Mouse (Mus musculus) forebrain, embryonic 16.5 days (tissue): ENCODE measurements around the gene Gm11114. TPM values are rescaled to one million over a fixed set of nuclear protein-coding genes. Genes with fewer than 3 reads are reported as not detected.
A peak's percentile ranks its signal among the peaks of the same experiment; 100 is the strongest.

ENCODE experiments used
- ATAC-seq: fragments of 200-750 bp; cut with Nextera tagmentation; 2 replicates; pipeline ENCODE4 v1.8.0; 2017; ENCODE audit warnings: mild to moderate bottlenecking, moderate library complexity
- H3K27ac ChIP-seq: fragments of 300-500 bp; sonication (generic); 2 replicates; pipeline ENCODE4 v1.5.1; 2014; ENCODE audit warnings: low read length, control low read depth
- H3K27me3 ChIP-seq: fragments of 300-500 bp; sonication (generic); replicated peaks from 2 replicates; pipeline ENCODE4 v1.6.1; 2014; ENCODE audit warnings: low read length; ENCODE audit not compliant: control insufficient read depth, insufficient read depth
- H3K36me3 ChIP-seq: fragments of 300-500 bp; sonication (generic); 2 replicates; pipeline ENCODE4 v1.6.1; 2014; ENCODE audit not compliant: control insufficient read depth, insufficient read depth
- H3K4me1 ChIP-seq: fragments of 300-500 bp; sonication (generic); replicated peaks from 2 replicates; pipeline ENCODE4 v1.6.1; 2014; ENCODE audit warnings: low read length; ENCODE audit not compliant: control insufficient read depth, insufficient read depth
- H3K4me2 ChIP-seq: fragments of 300-500 bp; sonication (generic); 2 replicates; pipeline ENCODE4 v1.6.1; 2014; ENCODE audit warnings: mild to moderate bottlenecking, low read length, control low read depth
- H3K4me3 ChIP-seq: fragments of 300-500 bp; sonication (generic); replicated peaks from 2 replicates; pipeline ENCODE4 v1.5.1; 2014; ENCODE audit warnings: mild to moderate bottlenecking, low read length, control low read depth
- H3K9ac ChIP-seq: fragments of 300-500 bp; sonication (generic); replicated peaks from 2 replicates; pipeline ENCODE4 v1.6.1; 2014; ENCODE audit warnings: low read depth, low read length, control low read depth
- H3K9me3 ChIP-seq: fragments of 300-500 bp; sonication (generic); 2 replicates; pipeline ENCODE4 v1.6.1; 2016; ENCODE audit warnings: low read length; ENCODE audit not compliant: control insufficient read depth
- WGBS: fragments of 180-500 bp; shearing (Covaris S2); extraction: QIAGEN DNeasy Blood & Tissue Kit; methylation state at CpG from one replicate; pipeline ENCODE4 v1.1.7; 2014; 5-methylcytosine and 5-hydroxymethylcytosine counted together
- polyA plus RNA-seq: library from polyadenylated mRNA; unstranded; fragments of >200 nt; fragmentation: Nextera tagmentation; extraction: Ambion mirVana; gene quantifications from 2 replicates; pipeline ENCODE4 v1.2.1, GENCODE M21; 2015

The Gm11114 gene
- polyA plus RNA-seq, 1 experiment from 2014 or later = not detected

DNA sequence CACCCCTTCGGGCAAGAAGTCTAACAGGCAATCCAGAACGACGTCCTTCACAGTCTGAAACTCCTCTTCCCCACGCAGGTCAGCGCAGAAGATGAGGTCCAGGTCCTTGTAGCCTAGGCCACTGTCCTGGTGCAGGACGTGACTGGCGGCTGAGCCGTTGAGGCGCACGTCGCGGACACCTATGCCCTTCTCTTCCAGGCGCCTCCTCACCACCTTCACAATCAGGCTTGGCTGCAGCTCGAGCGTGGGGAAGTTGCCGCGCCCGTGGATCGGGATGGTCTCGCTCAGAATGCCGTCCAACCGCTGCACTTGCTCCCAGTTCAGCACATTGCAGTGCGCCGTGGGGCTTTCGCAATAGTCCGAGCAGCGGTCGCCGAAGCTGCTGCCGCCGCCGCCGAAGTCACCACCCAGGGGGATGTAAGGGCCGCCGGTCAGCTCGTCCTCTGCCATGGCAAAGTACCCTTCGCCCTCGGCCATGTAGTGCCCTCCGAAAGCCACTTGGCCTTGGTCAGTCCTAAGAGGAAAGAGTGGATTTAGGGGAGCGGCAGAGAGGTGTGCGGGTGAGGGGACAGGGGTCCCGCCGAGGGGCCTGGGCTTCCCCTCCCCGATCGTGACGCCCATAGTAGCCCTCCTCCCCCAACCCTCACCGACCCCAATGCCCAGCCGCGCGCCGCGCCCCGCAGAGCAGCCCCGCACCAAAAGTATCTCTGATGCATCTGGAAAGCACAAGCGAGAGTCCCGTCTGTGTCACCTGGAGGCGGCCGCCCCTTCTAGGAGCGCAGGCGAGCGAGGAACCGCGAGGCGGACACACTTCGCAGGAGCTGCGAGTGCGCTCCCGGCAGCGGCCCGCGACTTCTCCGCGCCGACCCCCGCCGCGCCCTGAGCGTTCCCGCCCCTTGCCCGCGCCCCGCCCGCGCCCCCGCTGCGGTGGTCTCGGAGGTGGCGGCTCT, 14.0 kb downstream of the Gm11114 start:
- peak overlapping the region; percentile 99 for H3K4me2 ChIP-seq
- H3K4me1 ChIP-seq = peaks cover 14% of the 10 kb centered on the region
- ATAC-seq = peak; percentile 58
- H3K27ac ChIP-seq = no peak overlapping the region
- H3K27me3 ChIP-seq = peaks cover 13% of the 10 kb centered on the region; the same call in 1 of the 2 replicates
- peak overlapping the region; percentile 60 for H3K9ac ChIP-seq
- no peaks in the 10 kb centered on the region for H3K9me3 ChIP-seq
- H3K36me3 ChIP-seq = no peaks in the 10 kb centered on the region
- 1% methylated on average over 87 of the region's 88 CpGs for WGBS
- H3K4me3 ChIP-seq = peak overlapping the region; percentile 56

DNA sequence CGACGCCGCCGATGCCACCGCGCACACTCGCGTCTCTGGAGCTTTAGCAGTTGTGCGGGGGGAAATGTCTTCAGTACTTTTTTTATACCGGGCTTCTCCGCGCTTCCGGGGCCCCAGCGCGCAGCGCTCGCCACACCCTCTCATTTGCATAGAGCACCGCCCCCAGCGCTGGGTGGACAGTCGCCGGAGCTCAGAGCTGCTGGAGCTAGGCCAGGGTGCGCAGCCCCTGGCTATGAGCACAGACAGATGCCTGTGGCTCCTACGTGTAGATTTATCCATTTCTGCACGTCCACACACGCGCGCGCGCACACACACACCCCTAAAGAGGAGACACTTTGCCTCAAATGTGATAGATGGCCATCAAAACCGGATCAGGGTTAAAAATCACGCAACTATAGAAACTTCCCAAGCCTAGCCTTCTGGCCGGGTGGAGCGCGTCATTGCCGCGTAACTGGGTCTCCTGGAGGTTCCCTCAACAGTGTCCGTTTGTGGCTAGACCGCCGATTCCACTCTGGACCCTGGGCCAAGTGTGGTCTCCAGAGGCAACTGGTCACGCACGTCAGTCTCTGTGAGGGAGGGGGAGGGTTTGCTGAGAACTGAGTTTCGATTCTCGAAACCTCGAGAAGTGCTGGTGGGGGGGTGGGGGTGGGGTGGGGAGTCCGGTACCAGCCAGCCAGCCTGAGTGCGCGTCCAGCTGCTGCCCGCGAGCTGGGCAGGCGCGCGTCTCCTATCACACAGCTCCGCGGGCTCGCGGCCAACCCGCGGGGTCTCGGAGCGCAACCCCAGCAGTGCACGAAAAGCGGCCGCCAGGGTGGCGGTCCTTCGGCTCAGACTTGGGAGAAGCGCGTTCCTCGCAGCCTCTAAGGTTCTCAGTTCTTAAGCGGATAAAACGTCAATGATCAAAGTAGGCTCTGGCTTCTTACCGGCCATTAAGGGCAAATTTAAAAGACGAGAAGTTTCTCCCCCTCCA, 15.0 kb downstream of the Gm11114 start, which contains the start of gene Tent5a:
Gene Tent5a, minus strand, starts transcription at position 107 of the 970 bp plus-strand sequence.
- Histone ChIP-seq H3K9me3 (no peaks in the 10 kb centered on the region), H3K4me2 (peak within 1 kb of the TSS; percentile 99), H3K36me3 (no peaks in the 10 kb centered on the region), H3K4me1 (peaks cover 14% of the 10 kb centered on the region), H3K27ac (no peak within 1 kb of the TSS; the same call in 1 of the 2 replicates), H3K9ac (peak within 1 kb of the TSS; percentile 60), H3K27me3 (peaks cover 13% of the 10 kb centered on the region; the same call in 1 of the 2 replicates), H3K4me3 (peak within 1 kb of the TSS; percentile 56)
- under 1% methylated on average over 68 of the region's 72 CpGs for WGBS
- peak; percentile 81 for ATAC-seq

DNA sequence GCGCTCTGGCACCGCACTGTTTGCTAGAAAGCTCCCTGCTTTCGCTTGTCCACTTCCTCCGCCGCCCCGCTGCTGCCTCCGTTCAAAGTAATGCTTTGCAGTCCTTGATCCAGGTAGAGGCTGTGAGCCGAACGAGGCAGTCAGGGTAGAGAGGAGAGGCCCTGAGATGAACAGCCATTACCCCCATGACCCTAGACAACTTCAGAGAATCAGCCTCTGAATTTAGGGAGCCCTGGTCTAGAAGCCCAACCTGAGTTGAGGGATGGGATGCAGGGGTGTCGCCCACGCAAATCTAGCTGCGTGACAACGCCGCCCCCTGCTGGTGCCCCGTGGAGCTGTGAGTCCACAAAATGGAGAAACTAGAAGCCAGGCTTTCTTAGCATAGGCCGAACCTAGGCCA, 15.7 kb downstream of the Gm11114 start:
- Histone ChIP-seq H3K27me3 (peaks cover 13% of the 10 kb centered on the region; the same call in 1 of the 2 replicates), H3K4me3 (peak overlapping the region; percentile 56), H3K27ac (no peak overlapping the region), H3K4me2 (peak overlapping the region; percentile 99), H3K9me3 (no peaks in the 10 kb centered on the region), H3K4me1 (peaks cover 14% of the 10 kb centered on the region), H3K36me3 (no peaks in the 10 kb centered on the region), H3K9ac (peak overlapping the region; percentile 60)
- WGBS = 2% methylated on average over 16 of the region's 16 CpGs
- ATAC-seq = peak; percentile 66

DNA sequence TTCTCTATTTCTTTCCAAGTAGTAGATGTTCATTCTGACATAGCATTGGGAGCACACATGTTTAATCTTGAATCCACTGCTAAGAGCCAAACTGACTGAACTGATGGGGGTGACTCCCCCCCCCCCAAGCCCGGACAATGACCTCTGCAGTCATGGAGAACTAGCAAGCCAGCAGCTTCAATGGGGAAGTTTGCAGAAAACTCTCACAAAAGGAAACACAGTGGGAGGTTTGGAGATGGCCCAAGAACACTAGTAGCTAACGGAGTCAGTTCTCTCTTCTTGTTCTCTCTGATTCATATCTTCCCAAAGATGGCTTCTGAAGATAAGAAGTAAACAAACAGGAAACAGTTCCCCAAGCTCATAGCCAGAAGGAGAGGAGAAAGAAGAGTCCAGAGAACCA, 18.9 kb downstream of the Gm11114 start:
- Histone ChIP-seq H3K27ac (no peak overlapping the region), H3K4me2 (no peak overlapping the region), H3K36me3 (no peaks in the 10 kb centered on the region), H3K4me3 (no peak overlapping the region), H3K9me3 (no peaks in the 10 kb centered on the region), H3K9ac (no peak overlapping the region), H3K4me1 (peaks cover 9% of the 10 kb centered on the region), H3K27me3 (0 out of 2 replicates have a peak, but pooled peaks cover 3% of the 10 kb centered on the region)
- ATAC-seq = no peak
- 65% methylated on average over 2 of the region's 2 CpGs for WGBS

DNA sequence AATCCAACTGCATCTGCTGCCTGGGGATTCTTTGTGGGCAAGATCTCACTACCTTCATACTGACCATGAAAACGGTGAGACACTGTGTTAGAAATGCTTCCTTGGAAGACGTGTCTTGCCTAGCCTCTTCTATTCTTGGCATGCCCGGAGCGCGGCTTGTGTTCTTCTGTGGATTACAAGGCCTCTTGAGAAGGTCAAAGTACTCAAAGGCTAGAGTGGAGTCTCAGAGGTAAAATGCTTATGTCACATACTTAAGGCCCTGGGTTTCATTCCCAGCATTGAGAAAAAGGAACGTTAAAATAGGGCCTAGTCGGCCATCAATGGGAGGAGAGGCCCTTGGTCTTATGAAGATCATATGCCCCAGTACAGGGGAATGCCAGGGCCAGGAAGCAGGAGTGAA, 23.5 kb downstream of the Gm11114 start:
- 91% methylated on average over 7 of the region's 7 CpGs for WGBS
- no peak overlapping the region for H3K27ac ChIP-seq
- H3K27me3 ChIP-seq = no peaks in the 10 kb centered on the region
- no peak overlapping the region for H3K4me2 ChIP-seq
- H3K36me3 ChIP-seq = no peaks in the 10 kb centered on the region
- ATAC-seq = no peak
- H3K9ac ChIP-seq = no peak overlapping the region
- H3K4me3 ChIP-seq = no peak overlapping the region
- no peaks in the 10 kb centered on the region for H3K9me3 ChIP-seq
- no peaks in the 10 kb centered on the region for H3K4me1 ChIP-seq

DNA sequence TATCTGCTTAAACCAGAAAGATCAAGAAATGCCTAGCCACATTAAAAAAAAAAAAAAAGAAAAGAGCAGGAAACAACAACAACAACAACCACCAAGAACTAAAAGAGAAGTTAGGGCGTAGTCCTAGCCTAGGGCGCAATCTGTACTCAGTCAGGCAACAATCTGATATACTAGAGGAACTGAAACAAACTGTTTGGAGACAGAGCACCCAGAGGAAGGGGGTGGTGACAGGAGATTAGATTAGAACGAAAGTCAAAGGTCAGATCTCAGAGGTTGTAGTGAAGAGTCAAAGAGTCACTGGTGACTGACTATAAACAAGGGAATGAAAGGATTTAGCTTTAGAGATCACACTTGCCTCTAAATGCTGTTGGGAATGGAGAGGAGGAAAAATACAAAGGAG, 27.7 kb downstream of the Gm11114 start:
- Histone ChIP-seq H3K4me2 (no peak overlapping the region), H3K27ac (no peak overlapping the region), H3K4me1 (no peaks in the 10 kb centered on the region), H3K36me3 (no peaks in the 10 kb centered on the region), H3K9me3 (no peaks in the 10 kb centered on the region), H3K27me3 (no peaks in the 10 kb centered on the region), H3K4me3 (no peak overlapping the region), H3K9ac (no peak overlapping the region)
- ATAC-seq = no peak
- 70% methylated on average over 3 of the region's 3 CpGs for WGBS

DNA sequence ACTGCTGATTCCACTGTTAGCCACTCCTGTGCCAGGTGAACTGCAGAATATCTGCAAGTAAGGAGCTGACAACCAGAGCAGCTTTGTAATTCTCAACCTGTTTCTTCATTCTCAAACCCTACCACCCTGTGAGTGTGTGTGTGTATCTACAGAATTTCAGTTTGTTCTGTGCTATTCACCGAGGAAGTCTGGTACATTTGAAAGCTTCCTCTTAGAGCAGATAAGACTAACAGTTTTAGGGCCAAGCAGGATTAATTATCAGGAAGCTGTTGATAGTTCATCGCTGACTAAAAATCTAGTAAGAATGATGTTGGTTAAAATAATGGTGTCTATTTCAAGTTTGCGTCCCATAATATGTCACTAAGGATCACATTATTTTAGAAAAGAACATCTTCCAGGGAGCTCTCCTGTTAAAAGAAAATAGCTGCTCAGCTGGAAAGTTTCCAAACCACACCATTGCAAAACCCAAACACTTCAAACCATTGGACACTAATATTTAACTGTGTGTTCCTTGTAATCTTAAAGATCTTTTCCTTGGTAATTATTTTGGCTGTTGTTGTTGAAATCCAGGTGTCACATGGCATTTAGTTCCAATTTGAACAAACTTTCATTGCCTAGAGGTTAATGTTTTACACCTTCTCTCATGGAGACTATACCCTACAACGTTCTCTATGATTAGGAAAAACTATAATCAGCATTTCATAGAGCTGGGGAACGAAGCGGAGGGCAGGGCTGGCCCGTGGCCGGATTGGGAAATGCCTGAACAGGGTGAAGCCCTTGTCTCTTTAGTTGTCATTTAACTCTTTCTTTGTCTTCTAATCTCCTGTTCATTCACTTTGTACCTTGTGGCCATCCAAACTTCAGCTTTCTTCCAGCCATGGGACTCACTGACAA, 30.6 kb downstream of the Gm11114 start:
- H3K36me3 ChIP-seq = no peaks in the 10 kb centered on the region
- H3K4me2 ChIP-seq = no peak overlapping the region
- no peak for ATAC-seq
- WGBS = 87% methylated on average over 8 of the region's 8 CpGs
- H3K9me3 ChIP-seq = no peaks in the 10 kb centered on the region
- no peaks in the 10 kb centered on the region for H3K4me1 ChIP-seq
- H3K27ac ChIP-seq = no peak overlapping the region
- no peak overlapping the region for H3K9ac ChIP-seq
- no peak overlapping the region for H3K4me3 ChIP-seq
- no peaks in the 10 kb centered on the region for H3K27me3 ChIP-seq

DNA sequence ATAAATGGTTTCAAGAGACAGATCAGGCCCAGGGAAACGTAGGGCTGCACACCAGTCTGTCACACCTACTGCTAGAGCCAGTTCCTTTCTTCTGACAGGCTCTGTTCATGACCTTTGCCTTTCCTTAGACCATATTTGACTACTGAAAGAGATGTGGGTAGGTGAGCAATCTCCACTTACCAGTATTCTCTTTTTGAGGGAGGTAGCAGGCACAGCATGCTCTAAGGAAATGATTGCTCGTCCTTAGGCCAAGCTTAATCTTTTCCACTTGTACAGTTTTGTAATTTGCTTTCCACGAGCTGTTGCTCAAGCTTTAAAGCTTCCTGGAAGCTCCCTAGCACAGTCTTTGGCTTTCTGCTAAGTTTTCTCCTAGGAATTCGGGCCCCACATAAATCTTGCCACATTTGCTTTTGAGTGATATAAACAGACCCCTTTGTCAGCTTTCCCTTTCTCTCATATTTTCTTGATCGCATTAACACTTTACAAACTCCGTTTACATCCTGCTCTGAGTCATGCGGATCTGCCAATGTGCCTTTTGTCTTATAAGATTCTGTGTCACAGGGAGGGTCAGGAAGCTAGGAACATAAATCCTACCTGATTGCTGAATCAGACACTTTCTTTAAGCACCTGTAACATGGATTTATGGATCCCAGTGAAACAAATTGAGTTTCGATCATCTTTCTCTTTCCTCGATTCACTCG, 35.4 kb downstream of the Gm11114 start:
- Histone ChIP-seq H3K27me3 (no peaks in the 10 kb centered on the region), H3K27ac (no peak overlapping the region), H3K36me3 (no peaks in the 10 kb centered on the region), H3K4me1 (no peaks in the 10 kb centered on the region), H3K4me3 (no peak overlapping the region), H3K9ac (no peak overlapping the region), H3K9me3 (no peaks in the 10 kb centered on the region), H3K4me2 (no peak overlapping the region)
- ATAC-seq = no peak
- WGBS = 85% methylated on average over 10 of the region's 10 CpGs
